Comparison of ENCODE assay signal across 29 mouse cellular contexts in genomic region chr8:31333545-31334297, GRCm38 (mm10).
"Had no signal": no experiment of that assay in that cellular context is flagged by ENCODE, and none has a peak within 500 bp of the region (broad histone marks: within the 10 kb centered on the region; RNA-seq: fewer than 3 reads in every experiment).

No protein-coding gene starts in this region.

- H3K36me3 ChIP-seq: heart, embryonic 10.5 days; heart, embryonic 12.5 days; hindbrain, embryonic 10.5 days; hindbrain, embryonic 12.5 days; intestine, embryonic 15.5 days; kidney, embryonic 15.5 days; limb, embryonic 10.5 days; limb, embryonic 12.5 days had no signal

- H3K9ac ChIP-seq: heart, embryonic 12.5 days; hindbrain, embryonic 12.5 days; hindbrain, embryonic 14.5 days; intestine, embryonic 15.5 days; kidney, embryonic 15.5 days; limb, embryonic 12.5 days; liver, embryonic 14.5 days had no signal

- H3K9me3 ChIP-seq: heart, embryonic 10.5 days; heart, embryonic 12.5 days; hindbrain, embryonic 10.5 days; hindbrain, embryonic 12.5 days; intestine, embryonic 15.5 days; kidney, embryonic 15.5 days; limb, embryonic 10.5 days; limb, embryonic 12.5 days had no signal

- DNase-seq: gastrocnemius, adult 2 months; gastrocnemius, postnatal 10 days; gastrocnemius, postnatal 25 days; heart, adult 18-20 months; heart, postnatal 10 days; heart, postnatal 4 days; kidney, adult 18-20 months; kidney, adult 9 months; kidney, postnatal 10 days; kidney, postnatal 25 days; kidney, postnatal 4 days; liver; lung, adult 18-20 months had no signal

- H3K4me3 ChIP-seq: gastrocnemius, adult 2 months; heart, embryonic 10.5 days; heart, embryonic 12.5 days; hindbrain, embryonic 10.5 days; hindbrain, embryonic 12.5 days; intestine, embryonic 15.5 days; kidney, embryonic 15.5 days; layer of hippocampus, adult 2 months; left cerebral cortex, adult 2 months; limb, embryonic 10.5 days; limb, embryonic 12.5 days had no signal

- H3K27me3 ChIP-seq: heart, embryonic 12.5 days; hindbrain, embryonic 12.5 days; intestine, embryonic 15.5 days; kidney, embryonic 15.5 days; limb, embryonic 12.5 days had no signal

- ATAC-seq: hindbrain, embryonic 16.5 days; inflammation-experienced regulatory T-cells, adult 6 months; intestine, embryonic 15.5 days; intestine, postnatal 0 days had no signal

- H3K27ac ChIP-seq: gastrocnemius, adult 2 months; heart, embryonic 10.5 days; hindbrain, embryonic 10.5 days; hindbrain, embryonic 12.5 days; hindbrain, embryonic 14.5 days; intestine, embryonic 15.5 days; kidney, embryonic 15.5 days; layer of hippocampus, adult 2 months; left cerebral cortex, adult 2 months; limb, embryonic 10.5 days; limb, embryonic 12.5 days; liver, embryonic 14.5 days had no signal

- H3K4me2 ChIP-seq: heart, embryonic 12.5 days; hindbrain, embryonic 12.5 days; hindbrain, embryonic 14.5 days; intestine, embryonic 15.5 days; kidney, embryonic 15.5 days; limb, embryonic 12.5 days; liver, embryonic 11.5 days had no signal

- H3K4me1 ChIP-seq: heart, embryonic 10.5 days; heart, embryonic 12.5 days; hindbrain, embryonic 10.5 days; hindbrain, embryonic 12.5 days; intestine, embryonic 15.5 days; kidney, embryonic 15.5 days; limb, embryonic 10.5 days; limb, embryonic 12.5 days had no signal
